ENCODE assay signal across 8 mouse cellular contexts in genomic region chr6:86850588-86850987, GRCm38 (mm10). TPM values are rescaled to one million over a fixed set of nuclear protein-coding genes. Genes with fewer than 3 reads are reported as not detected.
DNase-seq lines count a peak whose midpoint lies in the region; ATAC-seq and TF ChIP-seq lines count a peak whose summit lies in the region.

No protein-coding gene starts in this region.

- no peaks in the 10 kb centered on the region for H3K36me3 ChIP-seq in forebrain, embryonic 11.5 days (ENCODE audit: control insufficient read depth, insufficient read depth, low read length)
- peaks cover 3% of the 10 kb centered on the region for H3K36me3 ChIP-seq in liver, embryonic 15.5 days (replicated peaks)
- H3K36me3 ChIP-seq in stomach, postnatal 0 days (ENCODE audit: control insufficient read depth, insufficient read depth, low read length), result no peaks in the 10 kb centered on the region; the same call in 1 of the 2 replicates

- peak overlapping the region; percentile 76 for H3K4me2 ChIP-seq in forebrain, embryonic 11.5 days (ENCODE audit: low read depth, low read length, severe bottlenecking)
- H3K4me2 ChIP-seq in liver, embryonic 15.5 days, result peak overlapping the region; percentile 87
- H3K4me2 ChIP-seq in stomach, postnatal 0 days (replicated peaks; ENCODE audit: low read depth), result peak overlapping the region; percentile 63

- peak overlapping the region; percentile 99 for H3K27ac ChIP-seq in gastrocnemius, adult 2 months
- no peak overlapping the region for H3K27ac ChIP-seq in forebrain, embryonic 11.5 days (ENCODE audit: low read depth, low read length)
- peak overlapping the region; percentile 94 for H3K27ac ChIP-seq in liver, embryonic 15.5 days (replicated peaks)
- peak overlapping the region; percentile 98; the same call in 1 of the 2 replicates for H3K27ac ChIP-seq in stomach, postnatal 0 days (replicated peaks)

- H3K27me3 ChIP-seq in forebrain, embryonic 11.5 days (ENCODE audit: control insufficient read depth, insufficient read depth, low read length), result no peaks in the 10 kb centered on the region
- no peaks in the 10 kb centered on the region for H3K27me3 ChIP-seq in liver, embryonic 15.5 days
- H3K27me3 ChIP-seq in stomach, postnatal 0 days (ENCODE audit: control insufficient read depth, insufficient read depth, low read length), result no peaks in the 10 kb centered on the region

- peak overlapping the region; percentile 80; the same call in 1 of the 2 replicates for H3K9ac ChIP-seq in forebrain, embryonic 11.5 days (ENCODE audit: low read length)
- H3K9ac ChIP-seq in liver, embryonic 15.5 days, result peak overlapping the region; percentile 92; the same call in 1 of the 2 replicates
- H3K9ac ChIP-seq in stomach, postnatal 0 days (ENCODE audit: low read length), result peak overlapping the region; percentile 85

- peak overlapping the region; percentile 92 for H3K4me3 ChIP-seq in gastrocnemius, adult 2 months
- H3K4me3 ChIP-seq in forebrain, embryonic 11.5 days (ENCODE audit: low read depth, low read length), result peak overlapping the region; percentile 79
- H3K4me3 ChIP-seq in liver, embryonic 15.5 days (replicated peaks), result peak overlapping the region; percentile 97
- peak overlapping the region; percentile 90 for H3K4me3 ChIP-seq in stomach, postnatal 0 days (ENCODE audit: low read depth, low read length)

- no peak for TF ChIP-seq EP300 in stomach, postnatal 0 days (optimal IDR thresholded peaks at IDR 0.05)

- no peak for ATAC-seq in forebrain, embryonic 11.5 days (replicated peaks; ENCODE audit: low FRiP score)
- no peak for ATAC-seq in liver, embryonic 15.5 days (ENCODE audit: insufficient read depth)
- no peak for ATAC-seq in stomach, postnatal 0 days (ENCODE audit: low FRiP score, low TSS enrichment)

- WGBS in forebrain, embryonic 11.5 days, result 26% methylated on average over 4 of the region's 4 CpGs
- 5% methylated on average over 4 of the region's 4 CpGs for WGBS in liver, embryonic 15.5 days (ENCODE audit: insufficient replicate concordance)
- 9% methylated on average over 4 of the region's 4 CpGs for WGBS in stomach, postnatal 0 days

- H3K4me1 ChIP-seq in forebrain, embryonic 11.5 days (replicated peaks; ENCODE audit: control insufficient read depth, insufficient read depth, low read length), result peaks cover 6% of the 10 kb centered on the region; the same call in 1 of the 2 replicates
- H3K4me1 ChIP-seq in liver, embryonic 15.5 days (replicated peaks), result peaks cover 51% of the 10 kb centered on the region
- peaks cover 4% of the 10 kb centered on the region for H3K4me1 ChIP-seq in stomach, postnatal 0 days (replicated peaks; ENCODE audit: control insufficient read depth, insufficient read depth)

- TF ChIP-seq CTCF in gastrocnemius, adult 2 months (IDR thresholded peaks at IDR 0.05), result no peak
- no peak for TF ChIP-seq CTCF in stomach, postnatal 0 days (IDR thresholded peaks at IDR 0.05; ENCODE audit: low read depth)

- intact Hi-C loops in gastrocnemius, adult 2 months (cut with DNase I), result loop anchor here (5.0 kb wide), 2 partner anchors 33 to 37 kb away; no protein-coding TSS in a partner anchor

- DNase-seq in gastrocnemius, adult 2 months, result no peak
- no peak for DNase-seq in gastrocnemius, postnatal 25 days
- peak; percentile 37 for DNase-seq in 3T3-L1 (ENCODE audit: low read depth, low spot score)
- no peak for DNase-seq in forebrain, embryonic 11.5 days (ENCODE audit: low spot score)
- no peak for DNase-seq in stomach, postnatal 0 days (ENCODE audit: low spot score)
- DNase-seq in layer of hippocampus, adult 11-12 months (ENCODE audit: low spot score), result no peak
- DNase-seq in testis, postnatal 14 days (ENCODE audit: low spot score), result no peak

- H3K9me3 ChIP-seq in forebrain, embryonic 11.5 days (ENCODE audit: control insufficient read depth, low read length), result no peaks in the 10 kb centered on the region
- no peaks in the 10 kb centered on the region for H3K9me3 ChIP-seq in liver, embryonic 15.5 days (replicated peaks)
- no peaks in the 10 kb centered on the region for H3K9me3 ChIP-seq in stomach, postnatal 0 days (ENCODE audit: control insufficient read depth, low read length)

RNA-seq across cellular contexts. Expression of gene Aak1, which starts 1.3 kb away (rescaled TPM):
- total RNA-seq in gastrocnemius, adult 2 months (2021), result 10 to 100 TPM; 32.0 to 44.5 TPM
- total RNA-seq in gastrocnemius, postnatal 25 days (2021), result 10 to 100 TPM; 33.1 to 33.3 TPM
- polyA plus RNA-seq in forebrain, embryonic 11.5 days (2014; fragmentation: Nextera tagmentation; extraction: Ambion mirVana), result 21.9 and 23.2 TPM in 2 replicates
- 3.2 TPM in 2 replicates for polyA plus RNA-seq in liver, embryonic 15.5 days (2015; fragmentation: Nextera tagmentation; extraction: Ambion mirVana)
- polyA plus RNA-seq in stomach, postnatal 0 days (2015; fragmentation: Nextera tagmentation; extraction: Ambion mirVana), result 5.6 and 5.8 TPM in 2 replicates

RNA-seq across cellular contexts. Expression of gene Anxa4, which starts 57.2 kb away (rescaled TPM):
- total RNA-seq in gastrocnemius, adult 2 months (2021), result 10 to 100 TPM; 18.7 to 21.4 TPM
- total RNA-seq in gastrocnemius, postnatal 25 days (2021), result 10 to 100 TPM; 13.4 to 19.7 TPM
- 5.7 and 6.1 TPM in 2 replicates for polyA plus RNA-seq in forebrain, embryonic 11.5 days (2014; fragmentation: Nextera tagmentation; extraction: Ambion mirVana)
- polyA plus RNA-seq in liver, embryonic 15.5 days (2015; fragmentation: Nextera tagmentation; extraction: Ambion mirVana), result 36.9 and 39.6 TPM in 2 replicates
- 111 and 114 TPM in 2 replicates for polyA plus RNA-seq in stomach, postnatal 0 days (2015; fragmentation: Nextera tagmentation; extraction: Ambion mirVana)
